Mouse (Mus musculus) hindbrain, embryonic 14.5 days (tissue): Measurements from ENCODE around the gene Cav3. TPM values are rescaled to one million over a fixed set of nuclear protein-coding genes. Genes with fewer than 3 reads are reported as not detected.
A peak's percentile ranks its signal among the peaks of the same experiment; 100 is the strongest.

Experiments used
- ATAC-seq: fragments of 200-750 bp; cut with Nextera tagmentation; 2 replicates; pipeline ENCODE4 v1.8.0; 2017; ENCODE audit warnings: moderate number of reproducible peaks, mild to moderate bottlenecking, moderate TSS enrichment, moderate library complexity; ENCODE audit not compliant: low FRiP score
- DNase-seq: peaks from one replicate; pipeline ENCODE4 v3.0.0-alpha.2; 2015; ENCODE audit warnings: low spot score
- H3K27ac ChIP-seq: fragments of 300-500 bp; sonication (generic); 2 replicates; pipeline ENCODE4 v1.5.1; 2014; ENCODE audit warnings: mild to moderate bottlenecking, moderate library complexity
- H3K27me3 ChIP-seq: fragments of 300-500 bp; sonication (generic); 2 replicates; pipeline ENCODE4 v1.6.1; 2014; ENCODE audit warnings: mild to moderate bottlenecking, low read length, mixed read lengths; ENCODE audit not compliant: control insufficient read depth, insufficient read depth
- H3K36me3 ChIP-seq: fragments of 300-500 bp; sonication (generic); replicated peaks from 2 replicates; pipeline ENCODE4 v1.6.1; 2014; ENCODE audit not compliant: control insufficient read depth, insufficient read depth
- H3K4me1 ChIP-seq: fragments of 300-500 bp; sonication (generic); replicated peaks from 2 replicates; pipeline ENCODE4 v1.6.1; 2014; ENCODE audit warnings: antibody characterized with exemption, low read length, mixed read lengths; ENCODE audit not compliant: control insufficient read depth, insufficient read depth
- H3K4me2 ChIP-seq: fragments of 300-500 bp; sonication (generic); replicated peaks from 2 replicates; pipeline ENCODE4 v1.6.1; 2014; ENCODE audit warnings: mild to moderate bottlenecking, moderate library complexity
- H3K4me3 ChIP-seq: fragments of 300-500 bp; sonication (generic); replicated peaks from 2 replicates; pipeline ENCODE4 v1.5.1; 2014; ENCODE audit warnings: mild to moderate bottlenecking, low read length
- H3K9ac ChIP-seq: fragments of 300-500 bp; sonication (generic); 2 replicates; pipeline ENCODE4 v1.6.1; 2014
- H3K9me3 ChIP-seq: fragments of 300-500 bp; sonication (generic); 2 replicates; pipeline ENCODE4 v1.6.1; 2016; ENCODE audit warnings: low read length; ENCODE audit not compliant: control insufficient read depth
- WGBS: fragments of 180-500 bp; shearing (Covaris S2); extraction: QIAGEN DNeasy Blood & Tissue Kit; methylation state at CpG from one replicate; pipeline ENCODE4 v1.1.7; 2014; 5-methylcytosine and 5-hydroxymethylcytosine counted together
- polyA plus RNA-seq: library from polyadenylated mRNA; unstranded; fragments of >200 nt; fragmentation: Nextera tagmentation; extraction: Ambion mirVana; gene quantifications from 2 replicates; pipeline ENCODE4 v1.2.1, GENCODE M21; 2014

Cav3 gene
- polyA plus RNA-seq, 1 experiment from 2014 or later: 0.17 TPM

GRCm38 (mm10) chr6:112501156-112501555 is 41.9 kb downstream of the Cav3 start:
- ATAC-seq (no peak), DNase-seq (no peak)
- no peak overlapping the region for H3K27ac ChIP-seq

GRCm38 (mm10) chr6:112507617-112508016 is 48.3 kb downstream of the Cav3 start:
- no peak for ATAC-seq
- no peaks in the 10 kb centered on the region for H3K36me3 ChIP-seq
- WGBS: 80% methylated on average over 2 of the region's 2 CpGs
- no peak overlapping the region for H3K9ac ChIP-seq
- H3K27ac ChIP-seq: no peak overlapping the region
- no peaks in the 10 kb centered on the region for H3K9me3 ChIP-seq
- peaks cover 6% of the 10 kb centered on the region; the same call in 1 of the 2 replicates for H3K27me3 ChIP-seq
- DNase-seq: no peak
- H3K4me2 ChIP-seq: no peak overlapping the region
- no peak overlapping the region for H3K4me3 ChIP-seq
- H3K4me1 ChIP-seq: 0 out of 2 replicates have a peak, but pooled peaks cover 4% of the 10 kb centered on the region

More at GRCm38 (mm10) chr6:112501156-112501555, 41.9 kb downstream of the Cav3 start:
- Histone ChIP-seq H3K9me3 (no peaks in the 10 kb centered on the region), H3K4me2 (no peak overlapping the region), H3K27me3 (no peaks in the 10 kb centered on the region), H3K4me3 (no peak overlapping the region), H3K4me1 (no peaks in the 10 kb centered on the region), H3K36me3 (no peaks in the 10 kb centered on the region), H3K9ac (no peak overlapping the region)
- 81% methylated on average over 2 of the region's 2 CpGs for WGBS

GRCm38 (mm10) chr6:112509590-112510131 is 50.4 kb downstream of the Cav3 start:
- H3K4me3 ChIP-seq: no peak overlapping the region
- no peak for ATAC-seq
- DNase-seq: no peak
- WGBS: 61% methylated on average over 2 of the region's 2 CpGs
- H3K9ac ChIP-seq: no peak overlapping the region
- H3K4me2 ChIP-seq: no peak overlapping the region
- H3K36me3 ChIP-seq: no peaks in the 10 kb centered on the region
- H3K27me3 ChIP-seq: peaks cover 25% of the 10 kb centered on the region
- H3K9me3 ChIP-seq: no peaks in the 10 kb centered on the region
- H3K4me1 ChIP-seq: 0 out of 2 replicates have a peak, but pooled peaks cover 4% of the 10 kb centered on the region
- H3K27ac ChIP-seq: no peak overlapping the region

- Histone ChIP-seq H3K4me2 (no peak overlapping the region), H3K27me3 (peaks cover 30% of the 10 kb centered on the region), H3K36me3 (no peaks in the 10 kb centered on the region), H3K4me3 (no peak overlapping the region), H3K9me3 (no peaks in the 10 kb centered on the region), H3K27ac (no peak overlapping the region), H3K9ac (no peak overlapping the region), H3K4me1 (0 out of 2 replicates have a peak, but pooled peaks cover 4% of the 10 kb centered on the region)
- 12% methylated on average over 4 of the region's 4 CpGs for WGBS
- peak; percentile 70 for ATAC-seq
- peak; percentile 32 for DNase-seq
Observed at GRCm38 (mm10) chr6:112510346-112510745, 51.0 kb downstream of the Cav3 start.

- Histone ChIP-seq H3K27me3 (peaks cover 46% of the 10 kb centered on the region), H3K4me2 (no peak overlapping the region), H3K4me1 (peaks cover 10% of the 10 kb centered on the region; the same call in 1 of the 2 replicates), H3K4me3 (no peak overlapping the region), H3K27ac (no peak overlapping the region), H3K9me3 (no peaks in the 10 kb centered on the region), H3K36me3 (no peaks in the 10 kb centered on the region), H3K9ac (no peak overlapping the region)
- DNase-seq (no peak), ATAC-seq (no peak)
- WGBS: 90% methylated on average over 6 of the region's 6 CpGs
Observed at GRCm38 (mm10) chr6:112514591-112514990, 55.3 kb downstream of the Cav3 start.

GRCm38 (mm10) chr6:112516496-112516895 is 57.2 kb downstream of the Cav3 start:
- no peak overlapping the region for H3K4me2 ChIP-seq
- H3K36me3 ChIP-seq: no peaks in the 10 kb centered on the region
- no peaks in the 10 kb centered on the region for H3K9me3 ChIP-seq
- DNase-seq (no peak), ATAC-seq (no peak; the same call in 1 of the 2 replicates)
- no peak overlapping the region for H3K9ac ChIP-seq
- H3K27me3 ChIP-seq: peaks cover 52% of the 10 kb centered on the region
- no peak overlapping the region for H3K4me3 ChIP-seq
- H3K4me1 ChIP-seq: peaks cover 7% of the 10 kb centered on the region; the same call in 1 of the 2 replicates
- 3% methylated on average over 1 of the region's 1 CpGs for WGBS
- no peak overlapping the region for H3K27ac ChIP-seq

DNA sequence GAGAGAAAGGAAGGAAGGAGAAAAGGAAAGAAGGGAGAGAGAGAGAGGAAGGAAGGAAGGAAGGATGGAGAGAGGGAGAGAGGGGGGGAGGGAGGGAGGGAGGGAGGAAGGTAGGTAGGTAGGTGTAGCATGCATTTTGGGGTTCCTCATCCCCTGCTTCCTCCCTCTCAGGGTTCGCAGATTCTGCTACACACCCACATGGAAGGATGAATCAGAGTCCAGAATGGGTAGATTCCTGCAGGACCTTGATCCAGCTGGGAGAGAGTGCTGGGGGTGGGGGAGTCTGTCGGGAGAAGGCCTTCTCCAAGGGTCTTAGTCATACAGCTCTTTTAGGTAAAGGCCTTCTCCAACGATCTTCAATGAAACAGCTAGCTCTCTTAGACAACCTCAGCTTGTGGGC is 58.3 kb downstream of the Cav3 start:
- peaks cover 7% of the 10 kb centered on the region; the same call in 1 of the 2 replicates for H3K4me1 ChIP-seq
- H3K9ac ChIP-seq: no peak overlapping the region
- H3K27ac ChIP-seq: no peak overlapping the region
- DNase-seq (no peak), ATAC-seq (no peak)
- H3K4me3 ChIP-seq: no peak overlapping the region
- WGBS: 82% methylated on average over 3 of the region's 3 CpGs
- peaks cover 52% of the 10 kb centered on the region for H3K27me3 ChIP-seq
- no peaks in the 10 kb centered on the region for H3K9me3 ChIP-seq
- no peak overlapping the region for H3K4me2 ChIP-seq
- H3K36me3 ChIP-seq: no peaks in the 10 kb centered on the region

DNA sequence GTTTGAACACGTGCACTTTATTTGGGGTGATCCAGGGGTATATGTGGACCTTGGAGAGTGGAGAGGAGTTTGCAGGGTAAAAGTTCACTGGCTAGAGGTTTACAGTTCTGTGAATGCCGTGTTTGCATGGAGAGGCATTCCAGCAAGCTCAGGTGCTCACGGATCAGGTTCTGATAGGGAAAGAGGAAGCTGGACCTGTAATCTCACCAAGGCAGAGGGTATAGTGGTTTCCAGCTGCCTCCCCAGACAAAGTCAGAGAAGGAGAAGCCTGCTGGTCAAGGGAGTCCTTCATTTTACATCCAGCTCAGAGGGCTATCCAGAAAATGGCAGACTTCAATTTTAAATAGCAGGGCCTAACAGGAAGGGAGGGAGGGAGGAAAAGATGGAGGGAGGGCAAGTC is 58.7 kb downstream of the Cav3 start:
- Histone ChIP-seq H3K27ac (no peak overlapping the region), H3K4me2 (no peak overlapping the region), H3K27me3 (peaks cover 54% of the 10 kb centered on the region), H3K36me3 (no peaks in the 10 kb centered on the region), H3K4me1 (peaks cover 7% of the 10 kb centered on the region; the same call in 1 of the 2 replicates), H3K4me3 (no peak overlapping the region), H3K9me3 (no peaks in the 10 kb centered on the region), H3K9ac (no peak overlapping the region)
- WGBS: 79% methylated on average over 3 of the region's 3 CpGs
- ATAC-seq (no peak), DNase-seq (no peak)
